Mouse (Mus musculus) heart, adult 2 months (tissue): ENCODE measurements around the gene Cplx3. TPM values are rescaled to one million over a fixed set of nuclear protein-coding genes. Genes with fewer than 3 reads are reported as not detected.
A peak's percentile ranks its signal among the peaks of the same experiment; 100 is the strongest.

Source experiments
- DNase-seq, 2 experiments: peaks; one replicate each; pipeline ENCODE4 v3.0.0; 2021
- H3K27ac ChIP-seq: fragments of 200-600 bp; 2 replicates; pipeline ENCODE4 v1.8.1; 2022
- H3K27me3 ChIP-seq: fragments of 200-500 bp; 2 replicates; pipeline ENCODE4 v1.6.1; 2012; ENCODE audit warnings: mild to moderate bottlenecking, low read length, inconsistent platforms, mixed read lengths; ENCODE audit not compliant: control insufficient read depth, insufficient read depth
- H3K36me3 ChIP-seq: fragments of 200-500 bp; 2 replicates; pipeline ENCODE4 v1.6.1; 2012; ENCODE audit warnings: low read length, inconsistent platforms; ENCODE audit not compliant: control insufficient read depth, insufficient read depth
- H3K4me1 ChIP-seq: fragments of 200-500 bp; 2 replicates; pipeline ENCODE4 v1.6.1; 2011; ENCODE audit warnings: low read length; ENCODE audit not compliant: control insufficient read depth, insufficient read depth
- H3K4me3 ChIP-seq: fragments of 200-600 bp; 2 replicates; pipeline ENCODE4 v1.8.1; 2022
- H3K79me2 ChIP-seq: fragments of 200-500 bp; replicated peaks from 2 replicates; pipeline ENCODE4 v1.6.1; 2012; ENCODE audit warnings: mild to moderate bottlenecking, inconsistent platforms, low read length, moderate library complexity, mixed read lengths; ENCODE audit not compliant: control insufficient read depth, insufficient read depth
- H3K9ac ChIP-seq: fragments of 200-500 bp; 2 replicates; pipeline ENCODE4 v1.6.1; 2012; ENCODE audit warnings: low read depth, mild to moderate bottlenecking, control low read depth, inconsistent platforms, low read length, mixed read lengths
- CTCF ChIP-seq: fragments of 200-600 bp; IDR thresholded peaks from 2 replicates; pipeline ENCODE4 v1.8.1; 2022; ENCODE audit warnings: antibody characterized with exemption, mild to moderate bottlenecking, moderate library complexity
- EP300 ChIP-seq: fragments of 200-500 bp; IDR thresholded peaks from 2 replicates; pipeline ENCODE4 v1.6.1; 2011; ENCODE audit warnings: low read depth, low read length, control low read depth; ENCODE audit not compliant: insufficient read depth
- POLR2A ChIP-seq: fragments of 200-500 bp; IDR thresholded peaks from 2 replicates; pipeline ENCODE4 v1.6.1; 2011; ENCODE audit warnings: mild to moderate bottlenecking, low read depth, low read length, control low read depth; ENCODE audit not compliant: insufficient read depth
- WGBS: fragments of 180-500 bp; shearing (Covaris S2); methylation state at CpG from one replicate; pipeline ENCODE4 v1.1.7; 2018; 5-methylcytosine and 5-hydroxymethylcytosine counted together
- intact Hi-C: fragments of 180-260 bp; cut with DNase I; formaldehyde crosslinking; loops from one replicate; pipeline ENCODE4 v1.15.1; 2025
- polyA plus RNA-seq: library from polyadenylated mRNA; depleted of rRNA; stranded (reverse); fragments of >200 nt; gene quantifications from 2 replicates; pipeline ENCODE4 v1.2.3, GENCODE M21; 2012
- total RNA-seq, 2 experiments: library from RNA; stranded (reverse); gene quantifications; 2 replicates each; pipeline ENCODE4 v1.2.3; 2021

The Cplx3 gene
- total and polyA plus RNA-seq, 3 experiments: not detected

DNA sequence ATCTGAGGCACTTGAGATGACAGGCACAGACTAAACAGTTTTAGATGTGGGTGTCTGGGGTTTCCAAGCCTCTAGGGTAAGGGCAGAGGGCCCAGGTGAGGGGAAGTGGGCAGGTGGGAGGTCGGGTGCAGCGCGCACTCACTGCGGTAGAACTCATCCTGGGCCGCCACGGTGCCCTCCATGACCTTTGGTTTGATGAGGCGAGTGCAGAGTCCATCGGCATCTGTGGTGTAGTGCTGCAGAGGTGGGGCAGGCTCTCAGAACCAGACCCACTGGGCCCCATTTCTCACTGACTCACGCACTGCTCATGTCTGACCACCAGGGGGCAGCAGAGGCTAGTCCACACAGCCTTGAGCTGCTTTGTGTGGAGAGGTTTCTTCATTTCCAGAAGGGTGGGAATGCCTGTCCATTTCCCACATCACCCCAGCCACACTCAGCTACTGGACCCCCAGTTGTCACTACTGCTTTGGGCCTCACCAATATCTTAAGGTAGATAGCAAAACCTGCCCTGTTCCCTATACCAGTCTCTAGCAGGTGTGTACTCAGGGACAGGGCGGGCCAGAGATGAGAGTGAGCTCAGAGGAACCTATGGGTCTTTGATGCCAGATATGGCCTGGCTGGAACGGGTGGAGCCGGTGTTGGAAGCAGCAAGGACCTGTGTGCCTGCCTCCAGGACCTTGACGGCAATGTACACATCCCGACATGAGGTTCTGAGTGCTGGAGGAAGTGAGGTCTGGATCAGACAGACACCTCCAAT is 23.2 kb upstream of the Cplx3 start:
- intact Hi-C loops: loop anchor here (1.0 kb wide), 2 partner anchors 16 to 26 kb away; no protein-coding TSS in a partner anchor
- DNase-seq: peak; percentile 76 to 88
- Histone ChIP-seq H3K27me3 (no peaks in the 10 kb centered on the region), H3K79me2 (peaks cover 5% of the 10 kb centered on the region), H3K4me1 (peaks cover 6% of the 10 kb centered on the region), H3K9ac (no peak overlapping the region), H3K27ac (no peak overlapping the region), H3K36me3 (no peaks in the 10 kb centered on the region), H3K4me3 (no peak overlapping the region)
- TF ChIP-seq EP300: peak; percentile 94
- no peak for TF ChIP-seq POLR2A
- 59% methylated on average over 14 of the region's 14 CpGs for WGBS

DNA sequence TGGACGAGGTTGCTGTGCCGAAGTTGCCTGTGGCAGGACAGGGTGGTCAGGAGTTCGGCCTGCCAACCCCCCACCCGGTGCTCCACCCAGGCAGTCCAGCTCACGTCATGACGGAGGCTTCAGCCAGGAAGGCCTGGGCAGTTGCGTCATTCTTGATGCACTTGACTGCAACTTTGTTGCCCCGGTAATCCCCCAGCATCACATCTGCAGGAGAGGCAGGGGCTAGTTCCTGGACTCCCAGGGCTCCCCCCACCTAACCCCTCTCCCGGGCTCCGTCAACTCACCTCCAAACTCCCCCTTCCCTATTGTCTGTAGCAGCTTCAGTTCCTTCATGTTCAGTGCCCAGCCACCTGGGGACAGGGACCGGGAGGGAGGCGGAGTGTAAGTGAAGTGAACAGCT is 22.6 kb upstream of the Cplx3 start:
- no peaks in the 10 kb centered on the region for H3K36me3 ChIP-seq
- 93% methylated on average over 12 of the region's 12 CpGs for WGBS
- intact Hi-C loops: loop anchor here (1.0 kb wide), 2 partner anchors 17 to 27 kb away; no protein-coding TSS in a partner anchor

GRCm38 (mm10) chr9:57627892-57628291 is 21.8 kb upstream of the Cplx3 start:
- intact Hi-C loops: no loop called here
- WGBS: 91% methylated on average over 11 of the region's 11 CpGs
- no peak overlapping the region for H3K4me3 ChIP-seq
- no peak overlapping the region for H3K27ac ChIP-seq
- no peaks in the 10 kb centered on the region for H3K27me3 ChIP-seq
- peaks cover 2% of the 10 kb centered on the region; the same call in 1 of the 2 replicates for H3K79me2 ChIP-seq
- DNase-seq: no peak
- no peaks in the 10 kb centered on the region for H3K4me1 ChIP-seq
- no peaks in the 10 kb centered on the region for H3K36me3 ChIP-seq
- H3K9ac ChIP-seq: no peak overlapping the region
- TF ChIP-seq EP300 (no peak), POLR2A (no peak), CTCF (no peak)

More for the DNA sequence above, 22.6 kb upstream of the Cplx3 start:
- H3K27ac ChIP-seq: no peak overlapping the region
- H3K79me2 ChIP-seq: peaks cover 2% of the 10 kb centered on the region; the same call in 1 of the 2 replicates
- TF ChIP-seq CTCF: no peak
- TF ChIP-seq POLR2A: no peak
- TF ChIP-seq EP300: no peak
- peaks cover 3% of the 10 kb centered on the region; the same call in 1 of the 2 replicates for H3K4me1 ChIP-seq
- H3K4me3 ChIP-seq: no peak overlapping the region
- no peak overlapping the region for H3K9ac ChIP-seq
- no peaks in the 10 kb centered on the region for H3K27me3 ChIP-seq
- no peak for DNase-seq

DNA sequence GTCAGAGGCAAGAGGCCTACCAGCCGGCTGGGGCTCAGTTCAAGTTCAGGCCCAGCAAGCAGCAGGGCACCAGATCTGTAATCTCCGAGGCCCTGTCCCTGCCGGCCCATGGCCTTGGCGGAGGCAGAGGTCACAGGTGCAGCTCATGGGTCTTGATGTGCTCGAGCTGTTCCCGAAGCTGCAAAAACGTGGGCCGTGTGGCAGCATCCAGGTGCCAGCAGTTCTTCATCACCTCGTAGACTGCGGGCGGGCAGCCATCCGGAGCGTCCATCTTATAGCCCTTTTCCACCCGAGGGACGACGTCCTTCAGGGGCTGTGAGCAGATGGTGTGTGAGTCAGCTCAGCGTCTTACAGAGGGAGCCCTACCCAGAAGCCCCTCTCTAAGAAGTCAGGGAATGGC is 21.1 kb upstream of the Cplx3 start:
- WGBS: 88% methylated on average over 17 of the region's 17 CpGs
- no peak for DNase-seq
- no peak overlapping the region for H3K9ac ChIP-seq
- no peak overlapping the region for H3K4me3 ChIP-seq
- no peaks in the 10 kb centered on the region for H3K4me1 ChIP-seq
- H3K27me3 ChIP-seq: no peaks in the 10 kb centered on the region
- intact Hi-C loops: no loop called here
- H3K79me2 ChIP-seq: 0 out of 2 replicates have a peak, but pooled peaks cover under 1% of the 10 kb centered on the region
- TF ChIP-seq CTCF: no peak
- no peak for TF ChIP-seq POLR2A
- no peak for TF ChIP-seq EP300
- H3K27ac ChIP-seq: no peak overlapping the region
- no peaks in the 10 kb centered on the region for H3K36me3 ChIP-seq

DNA sequence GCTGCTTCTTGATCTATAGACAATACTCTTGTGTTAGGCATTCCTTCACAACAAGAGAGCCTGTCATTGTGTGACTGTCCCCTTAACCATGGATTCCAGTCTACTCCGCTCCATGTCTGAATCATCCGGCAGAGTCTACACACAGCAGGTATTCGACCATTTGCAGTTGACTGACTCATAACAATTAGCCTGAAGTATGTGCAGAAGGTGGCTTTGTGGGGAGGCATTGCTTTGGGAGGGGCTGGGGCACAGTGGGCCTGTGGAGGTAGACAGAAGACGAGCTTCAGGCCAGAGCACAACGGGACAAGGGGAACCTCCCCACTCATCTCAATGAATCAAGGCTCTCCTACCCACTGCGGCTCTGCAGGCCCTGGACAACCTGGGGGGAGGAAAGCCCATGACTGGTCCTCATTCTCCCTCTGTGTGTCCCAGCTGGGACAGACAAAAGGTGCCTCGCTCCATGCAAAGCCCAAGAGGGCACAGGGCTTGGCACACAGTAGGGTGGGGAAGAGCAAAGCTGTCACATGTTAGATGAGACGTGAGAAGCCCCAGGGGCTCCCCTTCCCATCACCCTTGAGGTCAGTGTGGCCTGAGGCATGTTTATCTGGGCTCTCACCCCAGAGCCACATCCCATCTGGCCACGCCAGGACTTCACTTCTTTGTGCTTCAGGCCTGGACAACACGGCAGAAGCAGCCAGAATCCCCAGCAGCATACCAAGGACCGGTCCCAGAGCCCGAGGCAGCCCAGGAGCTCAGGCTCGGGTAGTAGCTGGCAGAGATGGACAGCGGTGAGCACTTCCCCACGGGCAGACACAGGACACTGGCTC is 19.8 kb upstream of the Cplx3 start:
- no peaks in the 10 kb centered on the region for H3K36me3 ChIP-seq
- WGBS: 78% methylated on average over 15 of the region's 15 CpGs

More for the DNA sequence above, 19.8 kb upstream of the Cplx3 start:
- intact Hi-C loops: no loop called here
- Histone ChIP-seq H3K4me3 (no peak overlapping the region), H3K27me3 (no peaks in the 10 kb centered on the region), H3K9ac (no peak overlapping the region), H3K4me1 (no peaks in the 10 kb centered on the region), H3K27ac (no peak overlapping the region), H3K79me2 (no peaks in the 10 kb centered on the region)
- TF ChIP-seq EP300: no peak
- TF ChIP-seq POLR2A: no peak
- no peak for TF ChIP-seq CTCF
- no peak for DNase-seq
